Mouse (Mus musculus): ENCODE results near the gene Zdhhc24.

Gene Zdhhc24

GRCm38 (mm10) chr19:4877785-4878184 lies 683 bp upstream of the Zdhhc24 start, which contains the start of gene Actn3:
Gene Actn3 (minus strand): TSS chr19:4877909.
- no peak for DNase-seq (ENCODE audit: low read depth, low spot score)

DNA sequence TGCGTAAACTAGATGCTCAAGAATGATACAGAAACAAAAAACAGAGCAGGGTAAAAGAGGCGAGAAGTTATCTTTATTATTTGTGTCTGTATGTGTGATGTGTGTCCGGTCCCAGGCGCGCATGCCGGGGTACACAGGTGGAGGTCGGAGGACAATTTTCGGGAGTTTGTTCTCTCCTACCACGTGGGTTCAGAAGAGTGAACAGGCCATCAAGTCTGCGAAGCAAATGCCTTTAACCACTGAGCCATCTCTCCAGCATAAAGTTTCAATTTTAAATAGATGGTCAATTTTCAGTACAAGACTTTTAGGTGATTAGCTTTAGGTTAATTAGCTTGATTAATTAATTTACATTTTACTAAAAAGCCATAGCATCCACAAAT lies 846 bp downstream of the Zdhhc24 start:
- no peak for DNase-seq (ENCODE audit: low read depth, low spot score)

- no peak for DNase-seq (ENCODE audit: low read depth, low spot score)
These were observed 5.5 kb downstream of the Zdhhc24 start for GRCm38 (mm10) chr19:4883961-4884360.

GRCm38 (mm10) chr19:4889791-4890190 lies 11.3 kb downstream of the Zdhhc24 start:
- DNase-seq (ENCODE audit: low read depth, low spot score), result no peak

DNA sequence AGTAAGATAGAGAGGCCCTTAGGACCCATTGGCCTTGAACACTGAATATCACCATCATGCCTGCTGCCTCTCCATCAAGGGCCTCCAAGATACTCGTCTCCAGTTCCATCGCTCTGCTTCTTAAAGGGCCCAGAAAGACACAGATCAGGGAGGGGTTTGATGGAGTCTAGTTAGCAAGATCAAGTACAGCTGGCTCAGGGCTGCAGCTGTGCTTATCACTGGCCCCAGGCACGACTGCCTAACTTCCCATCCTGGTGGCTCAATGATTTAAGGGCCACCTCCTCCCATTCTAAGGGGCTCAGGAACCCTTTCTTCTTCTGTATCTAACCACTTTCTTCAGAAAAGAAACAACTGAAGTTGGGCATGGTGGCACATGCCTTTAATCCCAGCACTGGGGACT lies 13.3 kb downstream of the Zdhhc24 start:
- no peak for DNase-seq (ENCODE audit: low read depth, low spot score)

GRCm38 (mm10) chr19:4896780-4897520 lies 18.5 kb downstream of the Zdhhc24 start:
- no peak for DNase-seq (ENCODE audit: low read depth, low spot score)

DNA sequence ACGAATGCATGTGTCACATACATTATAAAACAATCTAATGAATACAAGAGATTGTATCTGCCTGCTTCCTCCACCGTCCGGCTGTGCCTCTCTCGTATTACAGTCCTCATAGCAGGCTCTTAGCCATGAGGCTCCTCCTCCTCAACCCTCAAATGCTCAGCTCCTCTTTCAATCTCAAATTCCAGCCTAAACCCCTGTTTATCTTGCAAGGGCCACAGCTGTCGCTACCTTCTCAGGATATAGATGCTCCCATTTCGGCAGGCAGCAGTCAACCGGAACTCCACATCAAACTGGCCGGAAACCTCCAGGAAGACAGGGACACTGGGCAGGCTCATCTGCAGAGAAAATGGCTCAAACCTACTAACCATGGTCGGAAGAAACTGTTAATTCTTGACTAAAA lies 20.5 kb downstream of the Zdhhc24 start:
- DNase-seq (ENCODE audit: low read depth, low spot score), result no peak

GRCm38 (mm10) chr19:4899888-4900287 lies 21.4 kb downstream of the Zdhhc24 start:
- DNase-seq (ENCODE audit: low read depth, low spot score), result no peak

DNA sequence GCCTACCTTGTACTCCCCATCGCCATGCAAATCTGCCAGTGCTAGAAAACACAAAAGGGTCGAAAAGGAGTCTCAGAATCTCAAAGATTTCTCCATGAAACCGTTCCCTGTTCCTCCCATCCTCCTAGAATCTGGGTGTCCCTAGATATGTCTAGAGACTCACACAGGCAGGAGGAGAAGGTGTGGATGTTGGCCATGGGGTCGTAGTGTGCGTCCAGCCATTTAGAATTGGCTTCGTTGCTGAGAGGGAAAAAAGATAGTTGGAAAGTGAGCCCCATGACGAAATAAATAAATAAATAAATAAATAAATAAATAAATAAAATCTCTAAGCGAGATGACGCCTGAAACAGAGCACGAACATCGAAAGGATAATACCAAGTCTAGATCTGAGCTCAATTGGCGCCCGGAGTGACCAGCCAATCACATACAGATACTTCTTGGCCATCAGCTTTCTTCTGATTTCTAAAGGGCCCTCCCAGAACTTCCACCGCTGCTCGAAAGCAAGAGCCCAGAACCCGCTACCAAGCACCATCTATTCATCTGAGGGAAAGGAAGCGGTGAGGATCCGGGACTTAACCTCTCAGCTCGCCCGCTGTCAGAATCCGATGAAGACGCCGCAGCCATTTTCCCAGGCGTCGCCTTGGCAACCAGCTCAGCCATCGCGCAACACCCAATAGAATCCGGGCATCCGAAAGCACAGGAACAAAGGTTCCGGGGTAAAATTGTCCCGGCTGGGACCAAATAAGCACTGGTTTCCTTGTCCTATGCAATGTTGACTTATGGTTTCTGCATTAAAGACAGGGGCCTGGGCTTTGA lies 27.7 kb downstream of the Zdhhc24 start, which contains the start of gene Bbs1:
TSS of gene Bbs1 (minus strand) at position 650 of the 816 bp plus-strand sequence.
- peak; percentile 72 for DNase-seq (ENCODE audit: low read depth, low spot score)

DNA sequence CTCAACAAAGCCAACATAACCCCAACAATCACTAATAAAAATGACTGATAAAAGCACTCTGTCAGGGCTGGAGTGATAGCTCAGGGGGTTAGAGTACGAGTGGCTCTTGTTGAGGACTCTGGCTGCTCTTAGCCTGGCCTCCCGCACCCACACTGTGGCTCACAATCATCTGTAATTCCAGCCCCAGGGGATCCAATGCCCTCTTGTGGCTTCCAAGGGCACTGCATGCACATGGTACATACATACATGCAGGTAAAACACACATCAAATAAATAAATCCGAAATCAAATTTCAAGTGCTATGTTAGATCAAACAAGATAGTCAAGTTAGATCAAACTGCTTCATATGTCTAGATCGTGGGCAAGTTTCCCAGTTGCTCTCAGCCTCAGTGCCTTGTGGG lies 29.6 kb downstream of the Zdhhc24 start:
- DNase-seq (ENCODE audit: low read depth, low spot score), result no peak

- no peak for DNase-seq (ENCODE audit: low read depth, low spot score)
These were observed 30.9 kb downstream of the Zdhhc24 start for GRCm38 (mm10) chr19:4909376-4909775.

DNA sequence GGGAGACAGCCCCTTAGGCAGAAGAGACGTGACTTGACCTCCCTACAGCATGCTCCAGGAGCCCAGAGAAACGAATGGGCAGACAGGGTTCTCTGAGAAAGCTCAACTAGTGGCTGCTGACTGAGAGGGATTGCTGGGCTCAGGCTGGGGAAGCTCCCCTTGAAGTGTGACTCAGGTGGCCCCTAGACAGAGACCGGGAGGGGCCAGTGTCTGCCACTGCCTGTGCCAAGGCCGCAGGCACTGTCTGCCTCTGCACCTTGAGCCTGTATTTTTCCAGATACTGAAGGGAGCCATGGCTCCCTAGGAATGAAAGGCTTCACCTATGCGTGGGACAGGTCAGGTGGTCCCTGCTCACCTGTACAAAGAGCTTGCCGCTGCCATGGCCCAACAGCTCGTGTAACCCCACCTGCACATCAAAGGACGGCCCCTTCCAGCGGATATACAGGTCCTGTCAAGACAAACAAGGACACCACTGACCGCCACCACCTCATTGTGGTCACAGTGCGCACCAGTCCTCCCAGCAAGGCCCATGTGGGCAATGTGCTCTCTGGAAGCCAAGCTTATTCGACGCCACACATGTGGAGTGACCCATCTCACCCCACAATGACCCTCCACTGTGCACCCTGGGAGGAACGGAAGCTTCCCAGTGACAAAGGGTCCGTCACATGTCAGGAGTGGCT lies 37.6 kb downstream of the Zdhhc24 start:
- DNase-seq (ENCODE audit: low read depth, low spot score), result no peak

GRCm38 (mm10) chr19:4916827-4917226 lies 38.4 kb downstream of the Zdhhc24 start:
- DNase-seq (ENCODE audit: low read depth, low spot score), result no peak

- no peak for DNase-seq (ENCODE audit: low read depth, low spot score)
These were observed 41.2 kb downstream of the Zdhhc24 start for GRCm38 (mm10) chr19:4919652-4920051.

GRCm38 (mm10) chr19:4925121-4925860 lies 46.8 kb downstream of the Zdhhc24 start:
- DNase-seq (ENCODE audit: low read depth, low spot score), result no peak

- peak; percentile 97 for DNase-seq (ENCODE audit: low read depth, low spot score)
These were observed 49.5 kb downstream of the Zdhhc24 start, which contains the start of gene Dpp3 for GRCm38 (mm10) chr19:4927904-4928531. Gene Dpp3 (minus strand): TSS chr19:4928287.

GRCm38 (mm10) chr19:4928781-4929180 lies 50.3 kb downstream of the Zdhhc24 start:
- DNase-seq (ENCODE audit: low read depth, low spot score), result no peak

Measured in embryo, embryonic 11.5 days (tissue).